Mouse (Mus musculus) heart, adult 8-10 months (tissue): ENCODE measurements at regions not wholly inside any gene's neighbourhood (a gene's known extent, or its start where the extent isn't known, plus 50 kb on each side); places are given as distances from the start of the nearest gene placed in this dataset.
A peak's percentile ranks its signal among the peaks of the same experiment; 100 is the strongest.

Experiments
- DNase-seq: peaks from one replicate; pipeline ENCODE4 v3.0.0; 2022; ENCODE audit warnings: low spot score

DNA sequence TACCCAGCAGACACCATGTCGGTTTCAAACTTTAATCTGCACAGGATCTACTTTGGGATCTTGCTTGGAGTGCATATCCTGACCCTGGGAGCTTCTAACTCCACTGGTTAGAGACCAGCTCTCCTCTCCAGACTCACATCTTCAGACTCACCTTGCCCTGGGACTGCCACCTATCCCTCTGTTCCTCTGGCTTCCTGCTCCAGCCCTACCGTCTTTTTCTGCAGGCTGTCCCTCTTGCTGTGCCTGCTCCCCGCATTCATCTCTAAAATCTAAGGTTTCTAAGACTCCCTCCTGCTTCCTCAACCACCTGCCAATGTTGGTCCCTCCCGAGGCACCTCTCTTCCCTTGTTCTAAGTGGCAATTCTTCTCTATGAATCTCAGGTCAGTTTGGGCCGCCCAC, 233.2 kb downstream of the Plpp3 start:
- DNase-seq, result no peak

DNA sequence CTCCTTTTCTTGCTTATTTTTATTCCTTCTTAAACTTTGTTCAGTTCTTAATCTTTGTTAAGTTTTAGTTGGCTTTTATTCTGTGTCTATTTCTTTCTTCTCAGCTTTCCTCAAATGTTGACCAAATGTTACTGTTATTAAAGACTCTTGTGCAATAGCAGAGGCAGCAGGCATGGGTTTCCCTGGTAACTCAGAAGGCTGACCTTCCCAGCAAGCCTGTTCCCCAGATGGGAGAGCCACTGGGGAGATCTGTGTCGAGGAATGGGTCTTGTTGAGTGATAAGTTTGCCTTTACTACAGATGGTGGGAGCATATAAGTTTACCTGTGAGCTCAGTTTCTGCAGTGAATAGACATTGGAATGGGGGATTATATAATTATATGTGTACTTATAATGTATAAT, 237.2 kb downstream of the Plpp3 start:
- DNase-seq, result no peak

DNA sequence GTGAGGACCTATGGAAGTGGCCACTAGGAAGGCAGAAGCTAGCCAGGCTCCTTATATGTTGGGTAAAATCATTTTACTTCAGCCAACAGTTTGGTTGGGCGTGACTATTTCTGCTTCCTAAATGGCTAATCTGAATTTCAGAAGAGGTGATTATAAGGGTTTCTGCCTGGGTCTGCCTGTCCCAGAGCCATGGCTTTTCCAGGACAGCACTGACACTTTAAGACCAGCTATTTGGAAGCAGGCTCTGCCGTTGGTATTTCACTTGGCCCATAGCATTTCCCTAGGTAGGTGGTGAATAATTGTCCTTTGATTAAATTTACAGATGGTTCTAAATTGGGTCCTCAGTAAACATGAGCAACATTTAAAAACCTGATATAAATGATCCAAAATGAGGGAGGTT, 240.3 kb downstream of the Plpp3 start:
- DNase-seq, result peak; percentile 41

DNA sequence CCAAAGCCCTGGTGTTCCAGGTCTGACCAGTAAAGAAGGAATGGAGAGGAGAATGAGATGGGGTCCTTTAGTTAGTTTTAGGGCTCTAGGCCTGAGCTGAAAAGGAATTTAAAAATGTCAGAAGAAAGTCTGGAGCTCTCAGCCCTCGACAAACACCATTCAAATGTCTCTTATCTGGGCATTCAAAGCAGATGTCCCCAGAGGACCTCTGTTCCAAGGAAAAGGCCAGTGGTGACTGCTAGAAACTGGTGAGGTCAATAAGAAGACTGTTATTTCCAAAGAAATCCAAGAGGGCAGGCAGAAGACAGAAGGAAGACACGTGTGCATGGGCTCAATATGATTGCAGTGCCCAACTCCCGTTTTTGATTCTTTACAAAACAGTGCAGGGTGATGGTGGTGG, 244.9 kb downstream of the Plpp3 start:
- no peak for DNase-seq

DNA sequence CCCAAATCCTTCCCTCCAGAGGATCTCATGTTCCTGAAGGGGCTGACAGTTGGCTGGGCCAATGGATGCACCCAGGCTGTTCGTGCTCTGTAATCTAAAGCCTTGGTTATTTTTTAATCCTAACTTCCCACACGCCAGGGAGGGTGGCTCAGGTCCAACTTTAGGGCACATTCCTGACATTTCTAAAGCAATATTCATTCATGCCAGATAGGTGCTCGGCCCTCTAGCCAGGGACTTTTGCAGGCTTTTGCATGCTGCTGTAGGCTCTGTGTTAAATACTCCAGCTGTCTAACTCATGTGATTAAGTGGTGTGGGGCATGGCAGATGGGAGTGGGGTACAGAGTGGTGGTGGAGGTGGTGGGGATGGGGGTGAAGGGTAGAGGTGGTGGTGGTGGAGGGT, 246.0 kb downstream of the Plpp3 start:
- DNase-seq, result no peak

DNA sequence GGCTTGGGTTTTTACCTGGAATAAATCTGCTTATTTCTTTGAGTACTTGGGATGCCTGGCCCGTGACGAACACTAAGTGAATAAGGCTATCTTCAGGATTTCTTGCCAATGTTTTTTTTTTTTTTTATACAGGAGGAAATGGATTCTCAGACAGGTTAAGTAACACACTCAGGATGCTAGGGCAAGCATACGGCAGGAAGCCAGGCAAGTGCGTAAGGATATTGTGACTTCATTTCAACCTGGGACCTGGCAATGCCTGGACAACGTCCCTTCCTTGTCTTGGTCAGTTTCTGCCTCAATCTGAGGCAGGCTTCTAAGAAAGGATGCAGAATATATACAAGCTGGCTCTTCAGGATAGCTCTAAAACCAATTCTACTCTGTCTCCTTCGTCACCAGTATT, 246.5 kb downstream of the Plpp3 start:
- no peak for DNase-seq

DNA sequence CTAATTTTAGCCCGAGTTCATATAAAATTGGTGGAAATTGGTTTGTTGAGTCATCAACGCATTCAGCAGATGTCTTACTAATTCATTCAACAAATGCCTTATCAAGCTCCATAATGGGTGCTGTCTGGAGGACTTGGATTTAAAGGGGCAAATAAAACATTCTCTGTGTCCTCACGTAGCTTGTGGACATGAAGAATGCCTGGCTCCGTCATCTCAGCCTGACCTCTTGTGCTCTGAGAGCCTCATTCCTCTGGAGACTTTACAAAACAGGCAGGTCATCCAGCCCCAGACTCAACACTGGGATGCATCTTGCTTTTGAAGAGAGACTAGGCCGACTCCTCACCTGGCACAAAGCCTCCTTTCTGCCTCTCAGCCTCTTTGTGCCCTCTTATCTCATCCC, 248.6 kb downstream of the Plpp3 start:
- DNase-seq, result no peak

DNA sequence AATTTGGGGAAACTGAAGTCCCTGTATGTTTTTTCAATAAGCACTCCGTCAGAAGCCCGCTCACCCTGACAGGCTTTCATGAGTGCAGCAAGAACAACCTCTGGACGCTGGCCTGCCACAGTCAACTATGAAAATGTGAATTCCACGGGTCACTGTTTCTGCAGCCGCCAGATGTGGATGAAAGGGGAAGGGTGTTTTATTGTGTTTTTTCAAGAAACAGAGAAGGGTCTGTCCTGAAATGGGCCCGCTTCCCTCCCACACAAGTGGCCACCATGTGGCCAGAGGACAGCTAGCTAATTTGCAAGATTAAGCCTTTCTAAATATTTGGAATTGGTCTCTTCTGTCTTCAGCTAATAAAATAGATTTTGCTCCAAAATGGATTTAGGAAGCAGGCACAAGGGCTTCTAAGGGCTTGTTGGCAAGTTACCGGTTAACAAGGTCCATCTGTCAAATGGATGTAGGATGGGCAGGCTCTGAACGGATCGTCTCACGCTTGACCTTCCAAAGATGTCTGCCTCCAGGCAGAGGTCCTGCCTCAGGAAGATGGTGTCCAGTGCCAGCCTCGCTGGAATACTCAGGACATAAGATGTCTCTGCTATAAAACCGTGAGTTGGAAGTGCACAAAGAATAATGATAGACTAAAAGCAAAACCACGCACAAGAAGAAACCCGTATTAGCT, 249.8 kb downstream of the Plpp3 start:
- DNase-seq, result no peak

DNA sequence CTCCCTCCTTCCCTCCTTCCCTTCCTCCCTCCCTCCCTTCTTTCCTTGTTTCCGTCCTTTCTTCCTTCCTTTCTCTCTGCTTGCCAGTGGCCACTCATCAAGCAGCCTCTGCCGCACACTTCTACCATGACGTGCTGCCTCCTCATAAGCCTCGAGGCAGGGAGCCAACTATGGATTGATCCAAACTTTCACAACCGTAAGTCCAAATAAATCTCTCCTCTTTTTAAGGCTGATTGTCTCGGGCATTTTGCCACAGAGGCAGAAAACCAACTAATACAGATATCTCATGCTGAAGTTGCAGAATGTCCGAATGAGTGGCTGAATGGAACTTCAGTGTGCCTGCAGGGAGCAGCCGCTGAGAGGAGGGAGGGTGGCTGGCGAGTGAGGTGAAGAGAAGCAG, 251.7 kb downstream of the Plpp3 start:
- no peak for DNase-seq

DNA sequence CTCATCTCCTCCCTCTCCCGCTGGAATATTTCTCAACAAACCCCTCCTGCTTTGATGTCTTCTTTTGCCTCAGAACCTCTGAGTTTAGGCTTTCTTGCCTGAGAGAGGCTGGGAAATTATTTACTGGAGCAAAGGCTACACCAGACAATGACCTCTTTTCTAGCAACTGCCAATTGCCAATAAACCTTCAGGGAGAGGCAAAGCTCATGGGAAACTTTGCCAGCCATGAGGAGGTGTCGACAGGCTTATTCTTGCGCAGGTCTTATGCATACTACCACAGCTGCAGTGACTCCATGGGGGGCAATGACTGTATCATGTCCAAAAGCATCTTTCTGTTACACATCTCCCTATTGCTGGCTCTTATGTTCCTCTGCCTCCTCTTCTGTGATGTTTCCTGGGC, 260.0 kb downstream of the Plpp3 start:
- no peak for DNase-seq

DNA sequence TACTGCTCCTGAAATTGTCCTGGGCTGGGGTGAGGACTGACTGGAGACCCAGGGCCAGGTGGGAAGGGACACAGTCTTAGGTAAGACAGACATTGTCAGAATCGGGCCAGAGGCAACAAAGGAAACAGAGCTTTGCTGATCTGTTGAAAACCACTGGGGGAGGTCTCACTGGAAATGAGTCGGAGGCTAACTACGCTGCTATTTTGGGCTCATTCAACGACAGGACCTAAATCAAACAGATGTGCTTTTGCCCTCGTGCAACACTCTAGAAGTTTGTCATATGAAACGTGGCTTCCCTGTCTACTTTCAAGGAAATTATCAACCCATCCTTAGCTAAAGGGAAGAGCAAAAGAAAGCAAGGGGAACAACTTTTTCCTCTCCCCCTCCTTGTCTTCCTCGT, 265.3 kb downstream of the Plpp3 start:
- no peak for DNase-seq

DNA sequence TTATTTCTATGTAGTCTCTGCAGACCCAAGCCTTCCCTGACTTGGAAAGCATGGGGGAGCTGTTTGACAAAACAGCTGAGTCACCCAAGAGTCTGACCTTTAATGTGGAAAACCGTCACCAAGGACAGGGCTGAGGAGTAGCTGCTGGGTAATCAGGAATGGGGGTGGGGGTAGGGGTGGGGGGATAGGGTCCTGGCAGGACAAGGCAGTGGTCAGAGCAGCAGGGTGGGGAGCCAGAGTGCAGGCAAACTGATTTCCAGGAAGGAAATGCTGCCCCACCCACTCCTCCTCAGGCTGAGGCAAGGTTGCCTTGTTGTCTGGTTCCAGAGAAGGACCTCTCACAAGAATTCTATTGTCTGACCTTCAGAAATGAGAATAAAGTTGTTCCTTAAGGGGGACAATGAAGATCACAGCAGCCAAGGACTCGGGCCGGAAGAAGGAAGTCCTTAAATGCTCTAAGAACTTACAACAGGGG, 266.6 kb downstream of the Plpp3 start:
- peak; percentile 65 for DNase-seq

DNA sequence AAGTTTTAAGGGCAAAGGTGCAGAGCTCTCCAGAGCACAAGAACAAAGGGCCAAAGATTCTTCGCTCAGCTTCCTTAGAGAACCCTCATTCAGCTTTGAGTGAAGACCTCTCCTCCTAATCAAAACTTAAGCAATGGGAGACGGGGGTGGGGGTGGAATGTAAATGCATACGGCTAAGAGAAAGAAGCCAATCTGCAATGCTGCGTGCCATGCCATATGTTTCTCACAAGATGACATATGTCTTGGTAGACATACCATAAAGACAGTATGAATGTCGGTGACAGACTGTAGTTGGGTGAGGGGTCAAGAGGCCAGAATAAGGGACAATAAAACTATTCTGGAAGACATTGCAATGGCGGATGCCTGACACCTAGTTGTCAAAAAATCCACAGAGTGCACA, 267.9 kb downstream of the Plpp3 start:
- no peak for DNase-seq

DNA sequence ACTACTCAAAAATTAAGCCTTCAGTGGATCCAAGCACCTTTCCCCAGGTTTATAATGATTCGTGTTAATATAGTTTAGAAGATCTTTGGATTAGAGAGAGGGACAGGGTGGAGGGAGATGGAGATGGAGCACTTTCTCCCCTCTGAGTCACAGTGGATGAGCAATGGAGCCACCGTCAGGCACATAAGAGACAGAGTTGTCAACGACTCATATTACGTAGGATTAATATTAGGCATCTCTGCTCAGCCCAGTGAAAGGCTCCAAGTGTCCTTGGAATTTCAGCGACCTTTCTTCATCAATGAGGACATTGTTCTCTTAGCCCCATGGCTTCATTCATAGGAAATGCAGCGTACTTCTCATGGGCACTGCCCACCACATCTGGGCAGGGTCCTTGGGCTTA, 270.4 kb downstream of the Plpp3 start:
- DNase-seq, result no peak

DNA sequence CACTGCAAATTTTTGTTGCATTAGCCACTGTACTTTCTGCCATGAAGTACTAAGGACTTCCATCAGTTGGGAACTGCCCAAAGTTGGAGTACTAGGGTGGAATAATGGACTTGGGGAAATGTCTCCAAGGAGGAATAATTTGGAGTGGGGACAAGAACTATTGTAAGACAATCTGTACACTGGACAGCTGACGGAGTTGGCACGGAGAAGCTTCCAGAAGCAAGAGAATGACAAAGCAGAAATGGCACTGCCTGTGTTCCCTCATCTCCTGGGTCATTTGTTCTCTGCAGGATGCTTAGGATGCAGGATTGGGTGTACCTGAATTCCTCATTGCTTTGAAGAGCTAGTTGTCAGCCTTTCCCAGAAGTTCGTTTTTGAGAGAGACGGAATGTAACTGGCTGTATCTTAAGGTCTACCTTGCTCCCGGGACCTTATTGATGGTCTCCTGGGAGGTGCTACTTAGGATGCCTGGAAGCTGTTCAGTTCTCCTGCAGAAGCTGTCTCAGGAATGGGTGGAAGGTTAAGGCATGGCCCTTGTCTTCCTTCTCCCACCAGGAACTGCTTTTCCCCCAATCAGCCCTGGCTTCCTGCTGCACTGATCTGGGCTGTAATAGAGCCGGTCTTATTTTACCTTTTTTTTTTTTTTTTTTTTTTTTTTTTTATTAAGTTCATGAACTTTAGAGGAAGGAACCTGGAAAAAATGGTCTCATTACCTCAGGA, 272.4 kb downstream of the Plpp3 start:
- DNase-seq, result no peak

DNA sequence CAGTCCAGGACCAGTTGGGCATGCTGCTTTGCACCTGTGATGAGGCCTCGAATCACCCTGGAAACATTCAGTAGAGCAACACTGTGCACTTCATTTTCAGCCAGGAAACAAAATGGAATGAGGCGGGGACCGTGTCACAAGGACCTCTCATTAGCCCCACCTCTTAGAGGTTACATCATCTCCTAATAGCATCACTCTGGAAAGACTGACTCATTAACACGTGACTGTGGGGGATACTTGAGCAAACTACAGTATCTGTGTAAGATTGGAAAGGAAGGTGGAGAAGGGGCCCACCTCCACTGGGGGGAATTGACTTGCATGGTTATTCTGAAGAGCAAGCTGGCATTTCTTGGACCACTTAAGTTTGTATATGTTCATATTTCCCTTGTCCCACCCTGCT, 275.3 kb downstream of the Plpp3 start:
- DNase-seq, result no peak

DNA sequence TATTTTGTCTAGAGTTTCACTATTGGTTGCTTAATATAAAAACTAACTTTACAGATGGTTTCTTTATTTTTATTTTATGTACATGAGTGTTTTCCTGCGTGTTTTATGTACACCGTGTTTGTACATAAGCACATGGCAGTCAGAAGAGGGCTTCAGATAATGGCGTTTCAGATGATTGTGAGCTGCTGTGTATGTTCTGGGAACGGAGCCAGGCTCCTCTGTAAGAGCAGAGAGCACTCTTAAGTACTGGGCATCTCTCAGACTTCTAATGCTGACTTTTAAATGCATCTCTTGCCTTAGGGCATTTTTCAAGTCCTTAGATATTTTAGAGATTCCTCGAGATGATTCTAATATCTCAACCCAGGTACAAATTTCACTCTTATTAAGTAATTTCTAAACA, 280.0 kb downstream of the Plpp3 start:
- no peak for DNase-seq

DNA sequence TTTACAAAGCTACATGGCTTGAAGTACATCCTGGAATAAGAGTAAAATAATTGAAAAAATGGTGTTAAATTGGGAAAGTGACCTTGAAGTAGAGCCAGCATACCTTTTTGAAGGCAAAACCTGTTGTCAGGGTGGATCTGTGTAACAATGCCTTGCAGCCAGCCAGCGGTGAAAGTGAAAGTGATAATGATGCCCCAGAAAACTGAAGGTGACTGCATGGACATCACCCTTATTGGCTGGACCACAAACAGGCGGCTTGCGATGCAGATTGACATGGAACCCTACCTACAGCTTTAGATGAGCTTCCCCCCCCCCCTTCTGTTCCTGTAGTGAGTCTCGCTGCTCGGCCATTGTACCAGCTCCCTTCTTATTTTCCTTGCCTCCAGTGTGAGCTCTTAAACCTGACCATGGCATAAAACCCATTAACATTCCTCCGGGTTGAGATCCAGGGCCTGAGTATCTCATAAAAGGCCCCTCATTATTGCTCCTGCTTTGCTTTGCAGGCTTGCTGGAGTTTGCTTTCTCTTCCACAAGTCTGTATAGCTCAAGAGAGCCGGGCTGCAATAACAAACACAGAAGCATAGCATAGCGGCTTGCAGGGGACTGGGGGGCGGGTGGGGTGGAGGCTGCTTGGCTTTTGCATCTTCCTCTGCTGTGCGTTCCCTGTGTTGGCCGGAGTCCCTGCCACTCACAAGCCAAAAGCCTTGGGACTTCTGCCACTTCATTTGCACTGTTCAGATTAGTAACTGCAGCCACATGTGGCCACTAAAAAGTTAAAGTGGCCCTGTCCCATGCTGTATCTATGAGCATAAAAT, 292.1 kb downstream of the Plpp3 start:
- peak; percentile 48 for DNase-seq

DNA sequence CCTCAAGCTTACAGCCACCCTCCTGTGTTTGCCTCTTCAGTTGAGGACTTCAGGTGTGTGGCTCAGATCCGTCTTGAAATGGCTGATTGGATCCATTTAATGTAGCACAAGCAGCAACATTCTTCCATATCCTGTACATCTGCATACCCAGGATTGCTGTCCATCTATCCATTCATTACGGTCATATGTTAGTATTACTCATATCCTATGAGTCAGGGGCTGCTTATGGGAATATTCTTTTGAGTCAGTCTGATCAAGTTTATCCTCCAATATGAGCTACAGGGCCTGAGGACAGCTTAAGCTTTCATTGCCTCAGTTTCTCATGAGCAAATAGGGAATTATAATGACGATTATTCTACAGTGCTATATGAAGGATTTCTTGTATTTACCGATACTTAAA, 293.7 kb downstream of the Plpp3 start:
- no peak for DNase-seq

DNA sequence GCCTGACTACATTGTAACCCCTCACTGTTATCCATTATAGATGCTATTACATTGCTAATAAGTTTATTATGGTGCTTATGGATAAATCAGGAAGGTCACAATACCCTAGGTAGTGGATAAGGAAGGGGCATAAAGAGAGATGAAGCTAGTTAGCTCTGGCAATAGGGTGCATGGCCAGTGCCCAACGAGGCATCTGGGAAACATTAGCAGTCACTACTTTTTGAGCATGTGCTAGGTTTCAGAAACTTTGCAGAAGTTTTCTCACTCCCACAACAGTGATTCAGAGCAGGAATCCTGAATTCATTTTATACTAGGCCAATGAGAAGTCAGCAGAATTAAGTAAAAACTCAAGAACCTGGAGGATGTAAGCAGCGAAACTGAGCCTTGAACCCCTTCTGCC, 294.7 kb downstream of the Plpp3 start:
- no peak for DNase-seq

DNA sequence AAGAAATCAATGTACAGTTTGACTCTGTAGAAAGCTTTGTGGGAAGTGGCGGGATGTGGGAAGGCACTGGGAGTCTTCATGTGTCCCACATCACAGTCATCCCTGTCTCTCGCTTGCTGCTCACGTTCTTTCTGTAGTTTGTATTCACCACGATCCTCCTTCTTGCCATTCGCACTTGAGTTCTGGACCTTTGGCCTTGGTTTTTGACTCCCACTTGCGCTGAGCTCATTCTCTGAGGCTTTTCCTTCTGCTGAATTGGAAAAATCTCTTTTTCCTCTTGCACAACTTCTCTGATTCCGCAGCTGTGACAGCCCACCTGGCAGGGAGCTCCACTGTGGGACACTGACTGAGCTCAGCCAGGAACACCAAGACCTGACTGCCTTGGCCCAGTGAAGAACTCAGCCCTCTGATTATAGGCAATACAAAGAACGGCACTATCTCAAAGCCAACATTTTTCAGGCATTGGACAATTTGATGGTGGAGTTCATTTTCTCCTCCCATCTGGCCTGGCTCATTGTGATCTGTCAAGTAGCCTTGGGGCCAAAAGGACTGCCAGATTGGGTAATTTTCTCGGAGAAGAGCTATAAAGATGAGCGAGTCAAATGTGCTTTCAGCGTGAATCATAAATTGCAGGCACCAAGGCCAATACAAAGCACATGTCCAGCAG, 299.9 kb downstream of the Plpp3 start:
- peak; percentile 77 for DNase-seq

DNA sequence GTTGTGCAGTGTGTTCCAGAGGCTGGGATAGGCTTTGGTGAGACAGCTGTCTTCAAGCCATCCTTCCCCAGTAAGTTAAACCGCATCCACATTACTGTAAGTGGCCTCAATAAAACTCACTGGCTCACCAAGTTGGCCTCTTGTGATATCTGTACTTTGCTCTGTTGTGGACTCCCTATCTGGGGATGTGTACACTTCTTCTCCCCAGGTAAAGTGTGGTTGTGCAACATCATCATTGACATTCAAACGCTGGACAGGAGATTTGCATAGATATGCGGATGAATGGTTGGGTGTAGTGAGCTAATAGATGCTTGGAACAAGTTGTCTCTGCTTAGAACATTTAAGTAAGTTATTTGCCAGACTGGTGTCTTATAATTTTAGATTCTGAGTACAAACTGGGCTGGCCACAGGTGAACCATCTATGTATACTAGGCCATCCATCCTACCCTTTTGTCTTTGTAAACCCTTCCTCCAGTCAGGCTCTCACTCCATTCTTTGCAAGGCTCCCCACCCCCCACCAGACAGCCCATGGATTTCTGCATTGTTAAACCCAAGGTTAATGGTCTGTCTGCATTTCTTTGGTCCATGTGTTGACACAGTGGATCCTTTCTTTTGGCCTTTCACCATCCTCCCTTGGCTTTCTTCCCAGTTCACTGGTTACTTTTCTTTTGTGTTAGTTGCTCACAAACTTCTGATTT, 303.0 kb downstream of the Plpp3 start:
- DNase-seq, result no peak
